Mouse (Mus musculus) WW6 (cell line): ENCODE results near the gene Rpl32.
A peak's percentile ranks its signal among the peaks of the same experiment; 100 is the strongest.

Experiments used
- DNase-seq: peaks from one replicate; pipeline ENCODE4 v3.0.0-alpha.2; 2013; ENCODE audit warnings: low read depth, low spot score

The Rpl32 gene

GRCm38 (mm10) chr6:115808488-115809231, at the start of gene Rpl32:
Rpl32 (minus strand) TSS chr6:115808747.
- peak; percentile 78 for DNase-seq

GRCm38 (mm10) chr6:115856361-115856745, 47.8 kb upstream of the Rpl32 start:
- no peak for DNase-seq

- no peak for DNase-seq
These were observed 47.3 kb upstream of the Rpl32 start for GRCm38 (mm10) chr6:115855733-115856360.

DNA sequence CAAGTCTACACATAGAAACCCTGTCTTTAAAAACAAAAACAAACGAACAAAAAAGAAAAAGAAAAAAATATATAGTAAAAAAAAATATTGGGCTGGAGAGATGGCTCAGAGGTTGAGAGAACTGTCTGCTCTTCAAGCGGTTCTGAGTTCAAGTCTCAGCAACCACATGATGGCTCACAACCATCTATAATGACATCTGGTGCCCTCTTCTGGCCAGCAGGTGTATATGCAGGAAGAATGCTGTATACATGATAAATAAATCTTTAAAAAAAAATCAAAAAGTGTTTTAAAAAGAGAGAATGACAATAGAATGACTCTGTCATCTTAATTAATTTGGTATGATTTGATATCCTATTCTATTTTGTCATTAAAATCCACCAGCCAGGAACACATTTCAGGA, 45.9 kb upstream of the Rpl32 start:
- DNase-seq: no peak

DNA sequence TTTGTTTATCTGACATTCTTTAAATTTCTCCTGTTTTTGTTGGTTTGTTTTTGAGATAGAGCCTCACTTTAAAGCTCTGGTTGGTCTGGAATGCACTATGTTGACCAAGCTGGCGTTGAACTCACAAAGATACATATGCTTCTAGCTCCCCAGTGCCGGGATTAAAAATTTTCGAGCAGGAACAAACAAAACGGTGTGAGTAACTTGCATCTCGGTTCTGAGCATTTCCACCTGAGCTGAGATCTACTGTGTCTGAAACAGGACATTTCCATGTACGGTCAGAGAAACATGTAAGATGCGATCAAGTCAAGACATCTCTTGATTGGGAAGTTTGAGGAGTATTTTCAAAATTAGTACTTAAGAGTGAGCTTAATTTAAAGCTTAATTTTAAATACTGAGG, 45.4 kb upstream of the Rpl32 start:
- DNase-seq: no peak

GRCm38 (mm10) chr6:115853091-115853813, 44.7 kb upstream of the Rpl32 start, which contains the start of the genes Mbd4 and Ift122:
Mbd4 (minus strand) TSS chr6:115853371.
Ift122 (plus strand) TSS chr6:115853470.
- DNase-seq: peak; percentile 100

DNA sequence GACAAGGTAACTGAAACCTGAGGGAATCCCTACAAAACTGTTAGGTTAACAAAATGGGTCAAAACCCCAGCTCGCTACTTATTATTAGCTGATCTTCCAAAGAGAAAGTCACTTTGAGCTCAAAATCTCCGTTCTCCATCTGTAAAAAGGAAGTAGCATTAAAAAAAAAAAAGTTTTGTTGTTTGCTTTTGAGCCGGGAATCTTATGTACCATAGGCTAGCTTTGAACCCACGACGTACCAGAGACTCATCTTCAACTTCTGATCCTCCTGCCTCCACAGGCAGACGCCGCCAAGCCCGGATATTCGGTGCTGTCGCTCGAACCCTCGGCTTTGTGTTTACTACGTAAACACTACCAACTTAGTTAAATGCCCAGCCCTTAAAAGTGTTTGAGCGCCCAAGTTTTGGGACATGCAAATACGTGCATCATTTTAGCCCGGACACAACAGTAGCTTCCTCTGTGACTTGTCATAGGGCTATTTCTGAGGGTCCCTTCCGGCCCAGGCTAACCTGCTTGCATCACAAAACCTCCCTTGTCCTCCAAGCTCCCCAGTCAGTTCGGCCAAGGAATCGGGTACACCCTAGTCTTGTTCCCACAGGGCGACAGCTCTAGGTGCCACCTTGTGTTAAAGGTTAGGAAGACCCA, 44.0 kb upstream of the Rpl32 start:
- DNase-seq: no peak

DNA sequence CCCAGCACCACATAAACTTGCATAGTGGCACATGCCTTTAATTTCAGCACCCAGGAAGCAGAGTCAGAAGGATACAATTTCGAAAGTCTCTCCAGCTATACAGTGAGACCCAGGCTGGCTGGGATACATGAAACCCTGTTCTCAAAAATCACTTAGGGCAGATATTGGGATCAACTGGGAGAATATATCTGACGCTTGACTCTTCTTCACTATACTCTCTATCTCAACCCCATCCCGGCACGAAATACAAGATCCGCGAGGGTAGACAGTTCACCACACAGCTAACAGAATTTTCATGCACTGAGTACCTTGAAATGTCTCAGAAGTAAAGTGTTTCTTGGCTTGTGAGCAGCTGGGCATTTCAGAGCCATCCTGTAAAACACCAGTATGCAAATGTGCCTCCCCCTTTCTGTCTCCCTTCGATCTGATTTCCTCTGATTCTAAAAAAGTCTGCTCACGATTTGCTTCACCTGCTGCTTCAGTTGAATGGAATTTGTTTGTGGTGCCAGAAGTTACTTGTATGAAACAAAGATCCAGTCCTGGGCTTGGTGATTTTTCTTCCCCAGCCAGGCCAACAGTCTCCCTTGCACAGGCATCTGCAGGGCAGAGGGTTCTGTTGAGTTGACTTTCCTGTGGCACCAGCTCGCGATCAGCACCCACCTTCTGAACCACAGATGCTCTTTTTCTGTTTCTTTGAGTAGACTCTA, 40.2 kb upstream of the Rpl32 start:
- no peak for DNase-seq

DNA sequence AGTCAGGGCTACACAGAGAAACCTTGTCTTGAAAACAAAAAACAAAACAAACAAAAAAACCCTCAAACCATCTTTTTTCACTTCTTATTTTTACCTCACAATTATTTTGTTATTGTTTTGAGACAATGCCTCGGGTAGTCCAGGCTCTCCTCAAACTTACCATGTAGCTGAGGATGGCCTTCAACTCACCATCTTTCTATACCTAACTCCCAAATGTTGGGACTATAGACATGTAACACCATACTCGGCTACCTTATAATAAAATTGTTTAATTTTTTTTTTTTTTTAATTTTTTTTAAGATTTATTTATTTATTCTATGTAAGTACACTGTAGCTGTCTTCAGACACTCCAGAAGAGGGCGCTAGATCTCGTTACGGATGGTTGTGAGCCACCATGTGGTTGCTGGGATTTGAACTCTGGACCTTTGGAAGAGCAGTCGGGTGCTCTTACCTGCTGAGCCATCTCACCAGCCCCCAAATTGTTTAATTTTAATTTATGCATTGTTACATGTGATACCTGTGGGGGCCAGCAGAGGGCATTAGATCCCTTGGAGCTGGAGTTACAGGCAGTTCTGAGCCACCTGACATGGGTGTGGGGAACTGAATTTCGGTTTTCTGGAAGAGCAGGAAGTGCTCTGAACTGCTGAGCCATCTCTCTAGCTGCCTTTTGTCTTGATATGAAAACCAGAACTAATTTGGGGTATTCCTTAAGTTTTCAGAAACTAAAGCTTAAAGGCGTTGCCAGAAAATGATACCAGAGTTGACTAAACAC, 38.3 kb upstream of the Rpl32 start:
- DNase-seq: peak; percentile 60

DNA sequence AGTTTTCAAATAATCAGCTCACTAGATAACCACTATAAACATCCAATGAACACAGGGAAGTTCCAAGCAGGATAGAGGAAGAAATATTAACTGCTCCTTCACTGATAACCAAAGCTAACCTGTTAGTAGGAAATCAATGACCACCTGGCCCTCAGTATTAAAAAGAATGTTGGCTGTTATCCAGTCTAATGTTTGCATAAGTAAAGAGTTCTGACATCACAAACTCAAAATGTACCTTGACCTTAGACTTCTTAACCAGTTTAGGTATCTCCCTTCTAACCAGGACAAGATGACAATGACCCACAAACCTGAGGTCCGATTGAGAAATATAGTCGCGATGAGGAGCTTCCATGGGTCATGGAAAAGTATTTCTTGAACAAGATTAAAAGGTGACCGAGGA, 36.5 kb upstream of the Rpl32 start:
- no peak for DNase-seq

DNA sequence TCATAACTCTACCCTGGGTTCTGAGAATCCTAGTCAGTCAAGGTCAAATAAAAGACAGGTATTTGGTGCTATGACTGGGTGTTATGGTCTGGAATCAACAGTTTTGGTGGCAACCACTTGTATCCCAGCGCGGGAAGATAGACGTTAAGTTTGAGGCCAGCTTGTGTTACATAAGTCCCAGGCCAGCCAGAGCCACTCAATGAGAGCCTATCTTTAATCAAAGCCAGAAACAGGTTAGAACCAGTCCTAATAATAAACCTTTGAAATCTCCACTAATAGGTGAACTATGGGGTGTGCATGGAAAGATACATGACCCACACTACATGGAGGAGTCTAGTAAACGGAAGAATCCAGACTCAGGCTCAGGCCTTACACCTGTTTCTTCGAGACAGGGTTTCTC, 30.2 kb upstream of the Rpl32 start:
- DNase-seq: no peak

- DNase-seq: peak; percentile 87
These were observed 29.6 kb upstream of the Rpl32 start, which contains the start of gene Efcab12 for GRCm38 (mm10) chr6:115838161-115838597. Efcab12 (minus strand) TSS chr6:115838412.

DNA sequence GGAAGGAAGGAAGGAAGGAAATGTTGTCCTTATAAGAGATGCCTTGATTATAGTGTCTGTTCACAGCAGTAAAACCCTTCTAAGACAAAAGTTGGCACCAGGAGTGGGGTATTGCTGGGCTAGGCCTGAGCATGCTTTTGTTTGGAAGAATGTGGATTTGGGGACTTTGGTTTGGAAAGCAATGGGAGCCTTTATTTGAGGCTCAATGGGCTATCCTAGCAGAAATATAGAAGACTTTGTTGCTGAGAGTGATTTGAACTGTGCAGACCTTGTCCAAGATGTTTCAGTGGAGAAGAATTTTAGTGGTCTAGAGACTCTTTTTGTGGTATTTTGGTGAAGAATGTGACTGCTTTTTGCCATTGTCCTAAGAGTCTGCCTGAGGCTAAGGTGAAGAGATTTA, 25.3 kb upstream of the Rpl32 start:
- DNase-seq: no peak

DNA sequence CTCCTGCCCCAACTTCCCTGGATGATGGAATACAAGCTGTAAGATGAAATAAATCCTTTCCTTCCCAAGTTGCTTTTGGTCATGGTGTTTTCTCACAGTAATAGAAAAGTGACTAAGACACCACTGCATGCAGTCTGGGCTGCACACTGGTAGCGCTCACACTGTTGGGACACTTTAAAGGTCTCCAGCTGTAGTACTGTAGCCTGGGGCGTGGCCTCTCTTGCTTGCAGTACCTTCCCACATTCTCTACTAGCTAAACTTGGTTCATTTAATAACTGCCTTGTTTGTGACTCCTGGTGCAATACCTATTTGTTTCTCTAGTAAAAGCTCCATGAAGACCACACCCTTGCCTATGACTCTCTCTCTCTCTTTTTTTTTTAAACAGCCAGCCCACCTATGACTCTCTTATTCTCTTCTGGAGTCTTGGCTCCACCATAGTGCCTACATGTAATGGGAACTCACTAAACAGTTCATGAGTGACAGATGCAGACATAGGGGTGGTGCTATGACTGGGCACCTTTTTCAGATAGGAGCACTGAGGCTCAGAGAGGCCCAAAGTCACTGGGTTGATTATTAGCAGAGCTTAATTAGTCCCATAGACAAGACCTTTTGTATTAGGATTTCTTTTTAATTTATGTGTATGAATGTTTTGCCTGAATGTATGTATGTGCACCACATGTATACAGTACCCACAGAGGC, 23.8 kb upstream of the Rpl32 start:
- DNase-seq: no peak

DNA sequence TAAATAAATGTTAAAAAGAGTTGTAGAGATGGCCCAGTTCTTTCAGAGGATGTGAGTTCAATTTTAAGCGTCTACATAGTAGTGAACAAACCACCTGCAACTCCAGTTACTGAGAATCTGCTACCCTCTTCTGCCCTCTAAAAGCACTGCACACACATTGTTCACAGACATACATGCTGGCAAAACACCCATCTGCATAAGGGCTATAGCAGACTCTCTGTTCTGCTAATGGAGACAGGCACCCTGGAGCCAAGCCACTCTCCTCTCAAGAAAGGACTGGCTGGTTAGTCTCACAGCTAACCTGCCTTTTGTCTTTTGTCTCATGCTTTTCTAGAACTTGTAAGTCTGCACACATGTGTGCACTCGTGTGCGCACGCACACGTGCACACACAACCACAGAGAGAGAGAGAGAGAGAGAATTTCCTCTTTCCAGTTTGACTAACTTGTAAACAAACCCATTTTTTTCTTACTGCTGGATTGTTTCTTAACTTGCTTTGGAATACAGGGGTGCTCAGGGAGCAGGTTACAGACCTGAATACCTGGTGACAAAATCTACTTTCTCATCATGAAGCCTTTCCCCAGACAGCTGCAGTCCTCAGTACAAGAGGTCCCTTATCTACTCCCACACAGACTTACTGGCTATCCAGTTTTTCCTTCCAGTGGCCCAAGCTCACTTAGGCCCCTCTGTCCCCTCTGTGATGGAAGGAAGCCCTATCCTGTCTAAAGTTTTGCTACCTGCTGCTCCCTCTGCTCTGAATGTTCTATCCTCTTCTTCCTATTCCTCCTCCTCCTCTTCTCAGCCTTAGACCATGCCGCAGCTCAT, 22.4 kb upstream of the Rpl32 start:
- no peak for DNase-seq

GRCm38 (mm10) chr6:115823850-115824464, 15.4 kb upstream of the Rpl32 start:
- DNase-seq: peak; percentile 91

DNA sequence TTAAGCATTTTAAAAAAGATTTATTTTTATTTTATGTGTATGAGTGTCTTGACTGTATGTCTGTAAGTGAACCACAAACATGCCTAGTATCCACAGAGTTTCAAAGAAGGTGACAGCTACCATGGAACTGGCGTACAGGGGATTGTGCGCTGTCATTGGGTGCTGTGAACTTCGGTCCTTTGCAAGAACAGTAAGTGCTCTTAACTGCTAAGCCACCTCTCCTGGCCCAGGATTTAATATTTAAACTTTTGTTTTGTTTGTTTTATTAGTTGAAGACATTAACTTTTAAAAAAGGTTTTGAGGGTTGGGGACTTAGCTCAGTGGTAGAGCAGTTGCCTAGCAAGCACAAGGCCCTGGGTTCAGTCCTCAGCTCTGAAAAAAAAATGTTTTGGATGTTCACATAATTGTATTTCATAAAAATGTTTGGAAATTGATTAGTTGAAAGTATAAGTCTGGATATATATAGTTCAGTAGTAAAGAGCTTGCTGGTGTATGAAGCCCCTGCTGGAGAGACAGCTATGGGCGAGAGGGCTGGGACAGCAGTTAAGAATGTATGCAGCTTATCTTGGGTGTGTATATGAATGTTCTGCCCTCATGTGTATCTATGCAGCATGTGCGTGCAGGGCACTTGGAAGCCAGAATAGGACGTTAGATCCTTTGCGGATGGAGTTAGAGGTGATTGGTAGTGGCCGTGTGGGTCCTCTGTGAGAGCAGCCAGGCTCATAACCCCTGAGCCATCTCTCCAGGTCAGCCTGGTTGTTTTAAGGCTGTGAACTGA, 12.9 kb upstream of the Rpl32 start:
- no peak for DNase-seq

- DNase-seq: no peak
These were observed 9.6 kb upstream of the Rpl32 start for GRCm38 (mm10) chr6:115818129-115818528.
